Mouse (Mus musculus): ENCODE results near the gene Hist1h1d. TPM values are rescaled to one million over a fixed set of nuclear protein-coding genes. Genes with fewer than 3 reads are reported as not detected.

The Hist1h1d gene
- total and polyA plus RNA-seq, 3 experiments = 0.24 to 115 TPM; not detected in 1

- no peak for TF ChIP-seq MXI1 (IDR thresholded peaks at IDR 0.05; ENCODE audit: low read depth, low read length)
- TF ChIP-seq GATA1 (IDR thresholded peaks at IDR 0.05; ENCODE audit: low read depth, low read length) = no peak
- no peak for TF ChIP-seq ZC3H11A (IDR thresholded peaks at IDR 0.05; ENCODE audit: low read depth, low read length)
- no peak for TF ChIP-seq TBP (IDR thresholded peaks at IDR 0.05; ENCODE audit: low read depth, low read length)
- TF ChIP-seq MYB (IDR thresholded peaks at IDR 0.05; ENCODE audit: low read depth, low read length) = no peak
- no peak for TF ChIP-seq SMC3 (IDR thresholded peaks at IDR 0.05; ENCODE audit: low read depth, low read length)
- TF ChIP-seq POLR2AphosphoS5 (IDR thresholded peaks at IDR 0.05; ENCODE audit: borderline replicate concordance, low read depth, low read length) = no peak
- no peak for TF ChIP-seq ZNF384 (IDR thresholded peaks at IDR 0.05; ENCODE audit: low read depth, low read length)
- TF ChIP-seq UBTF (IDR thresholded peaks at IDR 0.05; ENCODE audit: borderline replicate concordance, insufficient read depth, low read depth, low read length) = no peak
- no peak for TF ChIP-seq HCFC1 (IDR thresholded peaks at IDR 0.05; ENCODE audit: low read depth, low read length)
- TF ChIP-seq USF1 (IDR thresholded peaks at IDR 0.05; ENCODE audit: low read depth, low read length) = no peak
- TF ChIP-seq GABPA (IDR thresholded peaks at IDR 0.05; ENCODE audit: low read depth, low read length) = no peak
- no peak for TF ChIP-seq EP300 (IDR thresholded peaks at IDR 0.05; ENCODE audit: low read depth in 1 of 2, low read length in 2 of 2)
- Histone ChIP-seq H3K36me3 (ENCODE audit: control insufficient read depth in 1 of 2, insufficient read depth in 2 of 2, low read length in 2 of 2) (peaks cover 0 to 8% of the 10 kb centered on the region in 2 experiments; a peak in 2 of 4 replicates), H3K27me3 (ENCODE audit: control insufficient read depth in 1 of 2, insufficient read depth in 2 of 2, low read length in 2 of 2) (no peaks in the 10 kb centered on the region), H3K4me1 (ENCODE audit: control insufficient read depth in 1 of 2, insufficient read depth in 2 of 2, low read length in 2 of 2) (peaks cover 0 to 4% of the 10 kb centered on the region in 2 experiments; a peak in 2 of 4 replicates), H3K27ac (ENCODE audit: control insufficient read depth, low read depth, low read length) (no peak overlapping the region), H3K4me3 (ENCODE audit: control insufficient read depth in 1 of 2, insufficient read depth in 1 of 2, low read depth in 2 of 2, low read length in 2 of 2) (no peak overlapping the region), H3K79me2 (ENCODE audit: control insufficient read depth, insufficient read depth, low read length, poor library complexity) (no peaks in the 10 kb centered on the region), H3K9ac (ENCODE audit: control insufficient read depth, low read depth, low read length, poor library complexity, severe bottlenecking) (no peak overlapping the region), H3K9me3 (replicated peaks; ENCODE audit: insufficient read depth, low read length) (no peaks in the 10 kb centered on the region)
- DNase-seq (ENCODE audit: low read depth, low spot score) = no peak
Observed at GRCm38 (mm10) chr13:23604452-23604851, 51.4 kb downstream of the Hist1h1d start.

- H3K27me3 ChIP-seq (ENCODE audit: control insufficient read depth in 1 of 2, insufficient read depth in 2 of 2, low read length in 2 of 2) = no peaks in the 10 kb centered on the region
- H3K9ac ChIP-seq (ENCODE audit: control insufficient read depth, low read depth, low read length, poor library complexity, severe bottlenecking) = no peak overlapping the region
- peaks cover 0 to 12% of the 10 kb centered on the region in 2 experiments; a peak in 2 of 4 replicates for H3K36me3 ChIP-seq (ENCODE audit: control insufficient read depth in 1 of 2, insufficient read depth in 2 of 2, low read length in 2 of 2)
- no peaks in the 10 kb centered on the region for H3K9me3 ChIP-seq (replicated peaks; ENCODE audit: insufficient read depth, low read length)
- H3K4me3 ChIP-seq (ENCODE audit: control insufficient read depth in 1 of 2, insufficient read depth in 1 of 2, low read depth in 2 of 2, low read length in 2 of 2) = no peak overlapping the region
- no peaks in the 10 kb centered on the region for H3K79me2 ChIP-seq (ENCODE audit: control insufficient read depth, insufficient read depth, low read length, poor library complexity)
- no peak for DNase-seq (ENCODE audit: low read depth, low spot score)
- H3K4me1 ChIP-seq (ENCODE audit: control insufficient read depth in 1 of 2, insufficient read depth in 2 of 2, low read length in 2 of 2) = peaks cover 0 to 8% of the 10 kb centered on the region in 2 experiments; a peak in 2 of 4 replicates
- no peak overlapping the region for H3K27ac ChIP-seq (ENCODE audit: control insufficient read depth, low read depth, low read length)
- no peak for TF ChIP-seq MAX (IDR thresholded peaks at IDR 0.05; ENCODE audit: low read length)
- TF ChIP-seq MYC (IDR thresholded peaks at IDR 0.05; ENCODE audit: low read depth, low read length) = no peak
- no peak for TF ChIP-seq CHD1 (IDR thresholded peaks at IDR 0.05; ENCODE audit: low read depth, low read length)
- no peak for TF ChIP-seq CHD2 (IDR thresholded peaks at IDR 0.05; ENCODE audit: low read length)
- TF ChIP-seq POLR2AphosphoS5 (IDR thresholded peaks at IDR 0.05; ENCODE audit: borderline replicate concordance, low read depth, low read length) = no peak
- TF ChIP-seq ETS1 (IDR thresholded peaks at IDR 0.05; ENCODE audit: low read depth, low read length) = no peak
- TF ChIP-seq USF2 (IDR thresholded peaks at IDR 0.05; ENCODE audit: borderline replicate concordance in 1 of 2, insufficient read depth in 1 of 2, low read depth in 1 of 2, low read length in 2 of 2) = no peak
- TF ChIP-seq CTCF (IDR thresholded peaks at IDR 0.05 in 2 of 3, conservative IDR thresholded peaks at IDR 0.05 in 1 of 3; ENCODE audit: control insufficient read depth in 1 of 3, insufficient read depth in 1 of 3, low read depth in 2 of 3, low read length in 3 of 3, poor library complexity in 1 of 3, severe bottlenecking in 1 of 3) = no peak
- no peak for TF ChIP-seq MAFK (IDR thresholded peaks at IDR 0.05; ENCODE audit: borderline replicate concordance, low read depth, low read length)
- no peak for TF ChIP-seq MXI1 (IDR thresholded peaks at IDR 0.05; ENCODE audit: low read depth, low read length)
- no peak for TF ChIP-seq SIN3A (IDR thresholded peaks at IDR 0.05; ENCODE audit: low read length)
- TF ChIP-seq E2F4 (IDR thresholded peaks at IDR 0.05; ENCODE audit: borderline replicate concordance, low read depth, low read length) = no peak
- no peak for TF ChIP-seq MAZ (IDR thresholded peaks at IDR 0.05; ENCODE audit: low read depth, low read length)
- TF ChIP-seq JUND (IDR thresholded peaks at IDR 0.05; ENCODE audit: low read depth, low read length) = no peak
- no peak for TF ChIP-seq ZC3H11A (IDR thresholded peaks at IDR 0.05; ENCODE audit: low read depth, low read length)
- no peak for TF ChIP-seq ZNF384 (IDR thresholded peaks at IDR 0.05; ENCODE audit: low read depth, low read length)
- no peak for TF ChIP-seq TCF12 (IDR thresholded peaks at IDR 0.05; ENCODE audit: low read depth, low read length)
Observed at GRCm38 (mm10) chr13:23605052-23605451, 52.0 kb downstream of the Hist1h1d start.
